Mouse (Mus musculus) stomach, postnatal 0 days (tissue): Measurements from ENCODE around the gene Gm10477. TPM values are rescaled to one million over a fixed set of nuclear protein-coding genes. Genes with fewer than 3 reads are reported as not detected.
"Not testable (repeated sequence)": the region's sequence is repeated elsewhere in the genome, so short reads cannot be mapped to it uniquely, and the experiment has no call there.

Source experiments
- ATAC-seq: fragments of 200-750 bp; cut with Nextera tagmentation; 2 replicates; pipeline ENCODE4 v1.8.0; 2017; ENCODE audit not compliant: low FRiP score, low TSS enrichment
- DNase-seq: peaks from one replicate; pipeline ENCODE4 v3.0.0-alpha.2; 2016; ENCODE audit warnings: low spot score
- H3K27ac ChIP-seq: fragments of 300-500 bp; sonication (generic); replicated peaks from 2 replicates; pipeline ENCODE4 v1.5.1; 2014; ENCODE audit warnings: mild to moderate bottlenecking, control low read depth
- H3K27me3 ChIP-seq: fragments of 300-500 bp; sonication (generic); 2 replicates; pipeline ENCODE4 v1.6.1; 2014; ENCODE audit warnings: low read length; ENCODE audit not compliant: control insufficient read depth, insufficient read depth
- H3K36me3 ChIP-seq: fragments of 300-500 bp; sonication (generic); 2 replicates; pipeline ENCODE4 v1.6.1; 2014; ENCODE audit warnings: low read length, mixed read lengths; ENCODE audit not compliant: control insufficient read depth, insufficient read depth
- H3K4me1 ChIP-seq: fragments of 300-500 bp; sonication (generic); replicated peaks from 2 replicates; pipeline ENCODE4 v1.6.1; 2014; ENCODE audit warnings: antibody characterized with exemption; ENCODE audit not compliant: control insufficient read depth, insufficient read depth
- H3K4me2 ChIP-seq: fragments of 300-500 bp; sonication (generic); replicated peaks from 2 replicates; pipeline ENCODE4 v1.6.1; 2014; ENCODE audit warnings: low read depth, mild to moderate bottlenecking, control low read depth, moderate library complexity
- H3K4me3 ChIP-seq: fragments of 300-500 bp; sonication (generic); 2 replicates; pipeline ENCODE4 v1.5.1; 2014; ENCODE audit warnings: low read depth, low read length, control low read depth
- H3K9ac ChIP-seq: fragments of 300-500 bp; sonication (generic); 2 replicates; pipeline ENCODE4 v1.6.1; 2014; ENCODE audit warnings: mild to moderate bottlenecking, low read length, control low read depth, mixed read lengths
- H3K9me3 ChIP-seq: fragments of 300-500 bp; sonication (generic); 2 replicates; pipeline ENCODE4 v1.6.1; 2016; ENCODE audit warnings: low read length; ENCODE audit not compliant: control insufficient read depth
- CTCF ChIP-seq: IDR thresholded peaks from 2 replicates; pipeline ENCODE4 v1.5.1; 2016; ENCODE audit warnings: antibody characterized with exemption, low read depth, mild to moderate bottlenecking, moderate library complexity
- EP300 ChIP-seq: optimal IDR thresholded peaks from 2 replicates; pipeline ENCODE3; 2016; ENCODE audit warnings: antibody characterized with exemption
- WGBS: fragments of 180-500 bp; shearing (Covaris S2); extraction: QIAGEN DNeasy Blood & Tissue Kit; methylation state at CpG from one replicate; pipeline ENCODE4 v1.1.7; 2014; 5-methylcytosine and 5-hydroxymethylcytosine counted together
- polyA plus RNA-seq: library from polyadenylated mRNA; unstranded; fragments of >200 nt; fragmentation: Nextera tagmentation; extraction: Ambion mirVana; gene quantifications from 2 replicates; pipeline ENCODE4 v1.2.1, GENCODE M21; 2015

Gm10477 gene
- polyA plus RNA-seq, result not detected in 2 replicates

DNA sequence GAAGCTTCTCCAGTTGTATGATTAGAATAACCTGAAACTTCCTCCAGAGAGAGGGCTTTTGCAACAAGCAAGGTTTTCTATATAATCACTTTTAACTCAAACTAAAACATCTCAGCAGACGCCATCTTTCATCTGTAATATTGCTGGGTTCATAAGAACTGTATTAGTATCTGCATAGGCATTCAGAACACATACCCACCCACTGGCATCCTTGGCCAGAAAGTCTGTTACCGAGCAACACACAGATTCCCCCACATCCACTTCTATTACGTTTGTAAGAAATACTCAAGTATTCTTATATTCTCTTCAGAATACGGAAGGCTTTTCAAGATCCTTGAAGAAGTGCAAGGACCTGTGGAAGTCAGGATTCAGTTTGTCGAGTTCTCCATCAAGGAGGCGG is at the start of gene Gm10477:
Gm10477 (plus strand) TSS at position 301 of the 400 bp plus-strand sequence.
- H3K27me3 ChIP-seq, H3K4me1 ChIP-seq, H3K9me3 ChIP-seq, H3K4me3 ChIP-seq, H3K9ac ChIP-seq, H3K27ac ChIP-seq, ATAC-seq, DNase-seq, H3K36me3 ChIP-seq, H3K4me2 ChIP-seq: not testable (repeated sequence)
- WGBS, result 80% methylated on average over 6 of the region's 6 CpGs

DNA sequence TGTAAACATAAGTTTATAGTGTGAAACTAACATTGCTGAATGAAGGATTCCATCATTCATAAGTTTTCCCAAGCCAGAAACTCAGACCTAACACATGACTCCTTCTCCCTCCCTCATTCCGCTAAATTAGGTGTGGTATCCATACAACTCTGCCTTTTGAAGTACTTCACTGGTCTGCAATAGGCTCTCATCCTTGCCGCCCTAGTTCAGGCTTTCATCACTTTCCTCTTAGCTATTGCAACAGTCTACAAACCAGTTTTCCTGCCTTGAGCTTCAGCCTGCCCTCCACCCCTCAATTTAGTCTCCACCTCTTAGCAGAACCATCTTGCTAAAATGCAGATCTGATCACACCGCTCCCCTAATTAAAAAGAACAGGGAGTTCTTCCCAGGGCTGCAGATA is 47.0 kb upstream of the Gm10477 start:
- WGBS, result 82% methylated on average over 3 of the region's 3 CpGs
- H3K27me3 ChIP-seq, result no peaks in the 10 kb centered on the region
- no peak overlapping the region for H3K4me3 ChIP-seq
- H3K36me3 ChIP-seq, result no peaks in the 10 kb centered on the region
- TF ChIP-seq EP300, result no peak
- TF ChIP-seq CTCF, result no peak
- no peaks in the 10 kb centered on the region for H3K4me1 ChIP-seq
- ATAC-seq (no peak), DNase-seq (no peak)
- no peak overlapping the region for H3K4me2 ChIP-seq
- no peaks in the 10 kb centered on the region for H3K9me3 ChIP-seq
- no peak overlapping the region for H3K27ac ChIP-seq
- no peak overlapping the region for H3K9ac ChIP-seq

DNA sequence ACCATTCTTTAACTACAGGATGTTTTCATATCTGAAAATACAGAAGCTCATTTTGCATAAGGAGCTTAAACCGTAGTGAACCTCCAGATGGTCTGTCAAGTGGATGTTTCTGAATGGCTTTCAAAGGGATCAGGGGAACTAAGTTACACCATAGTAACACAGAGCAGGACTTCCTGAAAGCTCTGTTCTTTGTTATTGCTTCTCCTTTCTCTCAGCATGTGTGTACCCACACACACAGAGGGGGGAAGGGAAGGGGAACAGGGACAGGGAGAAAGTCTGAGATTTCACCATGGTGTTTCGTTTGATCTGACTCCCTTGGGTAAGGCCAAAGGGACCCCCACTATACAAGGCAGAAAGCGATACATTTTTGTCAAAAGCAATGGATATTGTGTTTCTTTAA is 42.6 kb upstream of the Gm10477 start:
- ATAC-seq (no peak), DNase-seq (no peak)
- Histone ChIP-seq H3K27ac (no peak overlapping the region), H3K9me3 (no peaks in the 10 kb centered on the region), H3K9ac (no peak overlapping the region), H3K4me2 (no peak overlapping the region), H3K4me1 (no peaks in the 10 kb centered on the region), H3K27me3 (no peaks in the 10 kb centered on the region), H3K36me3 (no peaks in the 10 kb centered on the region), H3K4me3 (no peak overlapping the region)
- WGBS, result 68% methylated on average over 3 of the region's 3 CpGs
- TF ChIP-seq EP300 (no peak), CTCF (no peak)

DNA sequence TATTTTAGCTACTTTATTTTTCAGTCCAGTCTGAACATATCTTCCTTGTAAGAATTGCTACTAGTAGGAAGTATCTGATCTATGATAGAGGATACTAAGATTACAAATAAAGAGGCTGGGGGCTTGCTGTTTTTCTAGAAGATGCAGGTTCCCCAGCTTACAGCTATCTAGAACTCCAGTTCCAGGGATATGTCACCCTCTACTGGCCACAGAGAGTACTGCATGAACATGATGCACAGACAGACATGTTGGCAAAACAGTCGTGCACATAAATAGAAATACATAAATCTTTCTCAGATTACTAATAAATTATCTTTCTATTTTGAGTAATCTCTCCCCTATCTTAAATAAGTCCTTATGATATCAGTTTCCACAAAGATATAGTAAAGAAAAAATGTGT is 34.8 kb upstream of the Gm10477 start:
- H3K4me2 ChIP-seq, result no peak overlapping the region
- TF ChIP-seq CTCF, result peak; percentile 85
- TF ChIP-seq EP300, result no peak
- H3K9ac ChIP-seq, result no peak overlapping the region
- ATAC-seq, result no peak
- no peaks in the 10 kb centered on the region for H3K4me1 ChIP-seq
- H3K27me3 ChIP-seq, result no peaks in the 10 kb centered on the region
- H3K27ac ChIP-seq, result no peak overlapping the region
- H3K9me3 ChIP-seq, result no peaks in the 10 kb centered on the region
- WGBS, result 27% methylated on average over 1 of the region's 1 CpGs
- DNase-seq, result peak; percentile 61
- H3K36me3 ChIP-seq, result no peaks in the 10 kb centered on the region
- no peak overlapping the region for H3K4me3 ChIP-seq

DNA sequence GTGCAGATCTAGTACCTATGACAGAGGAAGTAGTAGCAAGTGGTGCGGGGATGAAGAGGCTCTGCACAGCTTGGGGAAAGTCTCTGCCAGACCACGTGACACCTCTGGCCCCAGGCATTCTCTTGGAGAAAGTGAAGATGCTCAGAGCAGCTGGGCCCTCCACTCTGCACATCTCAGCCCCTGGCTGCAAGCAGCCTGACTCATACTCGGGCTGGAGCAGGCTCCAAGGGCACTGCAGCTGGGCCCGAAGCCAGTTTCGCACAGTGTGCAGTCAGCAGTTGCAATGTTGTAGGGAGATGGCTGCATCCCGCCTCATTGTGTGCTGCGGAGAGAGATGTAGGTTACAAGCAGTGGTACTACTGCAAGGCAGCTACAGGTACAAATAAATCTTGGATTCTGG is 27.3 kb upstream of the Gm10477 start:
- H3K4me2 ChIP-seq, result no peak overlapping the region
- no peaks in the 10 kb centered on the region for H3K36me3 ChIP-seq
- no peak overlapping the region for H3K9ac ChIP-seq
- H3K4me3 ChIP-seq, result no peak overlapping the region
- ATAC-seq, result no peak
- no peak for TF ChIP-seq CTCF
- no peak for TF ChIP-seq EP300
- no peaks in the 10 kb centered on the region for H3K27me3 ChIP-seq
- H3K27ac ChIP-seq, result no peak overlapping the region
- 83% methylated on average over 7 of the region's 7 CpGs for WGBS
- no peak for DNase-seq
- H3K9me3 ChIP-seq, result no peaks in the 10 kb centered on the region
- H3K4me1 ChIP-seq, result no peaks in the 10 kb centered on the region

DNA sequence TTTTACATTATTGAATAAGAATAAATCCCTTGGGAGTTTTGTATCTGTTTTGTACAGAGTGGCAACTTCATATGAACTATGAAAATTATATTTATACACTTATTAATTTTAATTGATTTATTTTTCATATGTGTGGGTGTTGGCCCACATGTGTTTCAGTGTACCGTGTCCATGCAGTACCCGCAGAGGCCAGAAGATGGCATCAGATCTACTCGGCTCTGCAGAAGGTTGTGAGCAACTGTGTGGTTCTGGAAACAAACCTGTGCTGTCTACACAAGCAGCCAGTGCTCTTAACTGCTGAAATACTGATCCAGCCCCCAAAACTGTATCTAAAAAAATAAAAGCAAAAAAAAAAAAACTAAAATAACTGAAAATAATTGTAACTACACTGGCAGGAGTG is 6.7 kb downstream of the Gm10477 start:
- Histone ChIP-seq H3K27me3 (no peaks in the 10 kb centered on the region), H3K36me3 (no peaks in the 10 kb centered on the region), H3K4me1 (no peaks in the 10 kb centered on the region), H3K4me2 (no peak overlapping the region), H3K9me3 (no peaks in the 10 kb centered on the region), H3K9ac (no peak overlapping the region), H3K4me3 (no peak overlapping the region), H3K27ac (no peak overlapping the region)
- TF ChIP-seq EP300, result no peak
- TF ChIP-seq CTCF, result peak; percentile 75
- 16% methylated on average over 3 of the region's 3 CpGs for WGBS
- no peak for ATAC-seq
- peak; percentile 67 for DNase-seq
